Mouse (Mus musculus) MEL-GATA-1-ER (cell line): Measurements from ENCODE around the gene Rnf215.
"Not testable (repeated sequence)": the region's sequence is repeated elsewhere in the genome, so short reads cannot be mapped to it uniquely, and the experiment has no call there.

Experiments used
- DNase-seq: peaks from one replicate; pipeline ENCODE4 v3.0.0-alpha.2; 2012; ENCODE audit warnings: low read depth; ENCODE audit errors: extremely low read depth

The Rnf215 gene

GRCm38 (mm10) chr11:4147098-4147497 is 12.1 kb downstream of the Rnf215 start:
- no peak for DNase-seq

GRCm38 (mm10) chr11:4148120-4148519 is 13.1 kb downstream of the Rnf215 start:
- DNase-seq = no peak

GRCm38 (mm10) chr11:4148536-4149156 is 13.6 kb downstream of the Rnf215 start:
- DNase-seq = no peak

GRCm38 (mm10) chr11:4149886-4150285 is 14.9 kb downstream of the Rnf215 start:
- DNase-seq = no peak

- no peak for DNase-seq
Observed at GRCm38 (mm10) chr11:4153694-4154093, 18.7 kb downstream of the Rnf215 start.

- no peak for DNase-seq
Observed at GRCm38 (mm10) chr11:4155641-4156040, 20.6 kb downstream of the Rnf215 start.

GRCm38 (mm10) chr11:4158676-4159075 is 23.7 kb downstream of the Rnf215 start:
- DNase-seq = no peak

- DNase-seq = peak; percentile 82
Observed at GRCm38 (mm10) chr11:4159808-4160708, 25.1 kb downstream of the Rnf215 start, which contains the start of the genes Ccdc157 and Sf3a1. TSS of gene Ccdc157 (minus strand) at chr11:4160293. TSS of gene Sf3a1 (plus strand) at chr11:4160350.

- DNase-seq = peak; percentile 19
Observed at GRCm38 (mm10) chr11:4160758-4161480, 25.9 kb downstream of the Rnf215 start.

- DNase-seq = no peak
Observed at GRCm38 (mm10) chr11:4164701-4165100, 29.7 kb downstream of the Rnf215 start.

- no peak for DNase-seq
Observed at GRCm38 (mm10) chr11:4166467-4167090, 31.6 kb downstream of the Rnf215 start.

GRCm38 (mm10) chr11:4174586-4174985 is 39.6 kb downstream of the Rnf215 start:
- no peak for DNase-seq

- no peak for DNase-seq
Observed at GRCm38 (mm10) chr11:4177716-4178115, 42.7 kb downstream of the Rnf215 start.

GRCm38 (mm10) chr11:4182061-4182460 is 47.1 kb downstream of the Rnf215 start:
- no peak for DNase-seq

GRCm38 (mm10) chr11:4183511-4183910 is 48.5 kb downstream of the Rnf215 start:
- no peak for DNase-seq

GRCm38 (mm10) chr11:4184251-4184952 is 49.4 kb downstream of the Rnf215 start:
- DNase-seq = no peak

GRCm38 (mm10) chr11:4185480-4185879 is 50.5 kb downstream of the Rnf215 start:
- DNase-seq = not testable (repeated sequence)

- DNase-seq = peak; percentile 82
Observed at GRCm38 (mm10) chr11:4186486-4187317, 51.7 kb downstream of the Rnf215 start, which contains the start of gene Tbc1d10a. TSS of gene Tbc1d10a (plus strand) at chr11:4186789.

- no peak for DNase-seq
Observed at GRCm38 (mm10) chr11:4187318-4187700, 52.3 kb downstream of the Rnf215 start.

GRCm38 (mm10) chr11:4189182-4189581 is 54.2 kb downstream of the Rnf215 start:
- no peak for DNase-seq
